In genomic region chr12:80230111-80230700, GRCm38 (mm10) we compare ENCODE assay signal across 8 mouse cellular contexts. TPM values are rescaled to one million over a fixed set of nuclear protein-coding genes. Genes with fewer than 3 reads are reported as not detected.
DNase-seq lines count a peak whose midpoint lies in the region; ATAC-seq and TF ChIP-seq lines count a peak whose summit lies in the region.

No protein-coding gene starts in this region.

- peak; percentile 25 for TF ChIP-seq CTCF in heart, postnatal 0 days (IDR thresholded peaks at IDR 0.05; ENCODE audit: low read depth)
- peak; percentile 40 for TF ChIP-seq CTCF in liver, postnatal 0 days (IDR thresholded peaks at IDR 0.05; ENCODE audit: low read depth)

- H3K4me2 ChIP-seq in forebrain, embryonic 13.5 days, result peak overlapping the region; percentile 4; the same call in 1 of the 2 replicates
- H3K4me2 ChIP-seq in heart, postnatal 0 days (ENCODE audit: low read depth, low read length), result peak overlapping the region; percentile 44
- H3K4me2 ChIP-seq in liver, postnatal 0 days (ENCODE audit: low read depth, low read length), result peak overlapping the region; percentile 55

- H3K4me1 ChIP-seq in brown adipose tissue, adult 24 weeks (ENCODE audit: control insufficient read depth, insufficient read depth, insufficient read length, low read length), result peaks cover 35% of the 10 kb centered on the region
- H3K4me1 ChIP-seq in forebrain, embryonic 13.5 days, result peaks cover 40% of the 10 kb centered on the region
- H3K4me1 ChIP-seq in heart, postnatal 0 days (ENCODE audit: control insufficient read depth, insufficient read depth), result peaks cover 73% of the 10 kb centered on the region
- peaks cover 63% of the 10 kb centered on the region for H3K4me1 ChIP-seq in liver, postnatal 0 days (ENCODE audit: insufficient read depth)

- H3K27me3 ChIP-seq in forebrain, embryonic 13.5 days, result no peaks in the 10 kb centered on the region
- no peaks in the 10 kb centered on the region for H3K27me3 ChIP-seq in heart, postnatal 0 days (ENCODE audit: control insufficient read depth, insufficient read depth, low read length)
- H3K27me3 ChIP-seq in liver, postnatal 0 days (ENCODE audit: insufficient read depth, low read length), result no peaks in the 10 kb centered on the region

- H3K4me3 ChIP-seq in brown adipose tissue, adult 24 weeks (ENCODE audit: insufficient read depth, low read depth, low read length), result no peak overlapping the region
- H3K4me3 ChIP-seq in forebrain, embryonic 13.5 days, result no peak overlapping the region
- no peak overlapping the region for H3K4me3 ChIP-seq in heart, postnatal 0 days (ENCODE audit: low read depth, low read length)
- no peak overlapping the region for H3K4me3 ChIP-seq in liver, postnatal 0 days (ENCODE audit: low read depth, low read length)

- peak overlapping the region; percentile 23; the same call in 1 of the 2 replicates for H3K9ac ChIP-seq in forebrain, embryonic 13.5 days
- no peak overlapping the region for H3K9ac ChIP-seq in heart, postnatal 0 days (replicated peaks; ENCODE audit: low read depth, low read length)
- peak overlapping the region; percentile 41; the same call in 1 of the 2 replicates for H3K9ac ChIP-seq in liver, postnatal 0 days (replicated peaks)

- peaks cover 6% of the 10 kb centered on the region; the same call in 1 of the 2 replicates for H3K36me3 ChIP-seq in forebrain, embryonic 13.5 days (ENCODE audit: poor library complexity, severe bottlenecking)
- 0 out of 2 replicates have a peak, but pooled peaks cover 5% of the 10 kb centered on the region for H3K36me3 ChIP-seq in heart, postnatal 0 days (replicated peaks; ENCODE audit: control insufficient read depth, insufficient read depth, low read length)
- H3K36me3 ChIP-seq in liver, postnatal 0 days (replicated peaks; ENCODE audit: insufficient read depth, low read length), result no peaks in the 10 kb centered on the region

- H3K9me3 ChIP-seq in forebrain, embryonic 13.5 days (replicated peaks), result 0 out of 2 replicates have a peak, but pooled peaks cover 4% of the 10 kb centered on the region
- no peaks in the 10 kb centered on the region for H3K9me3 ChIP-seq in heart, postnatal 0 days (replicated peaks; ENCODE audit: control insufficient read depth, low read length)
- H3K9me3 ChIP-seq in liver, postnatal 0 days (ENCODE audit: low read length), result no peaks in the 10 kb centered on the region

- peak overlapping the region; percentile 62; the same call in 1 of the 2 replicates for H3K27ac ChIP-seq in brown adipose tissue, adult 24 weeks (replicated peaks; ENCODE audit: low read depth, low read length)
- peak overlapping the region; percentile 62 for H3K27ac ChIP-seq in forebrain, embryonic 13.5 days
- peak overlapping the region; percentile 89 for H3K27ac ChIP-seq in heart, postnatal 0 days (ENCODE audit: low read depth)
- H3K27ac ChIP-seq in liver, postnatal 0 days (ENCODE audit: low read depth), result peak overlapping the region; percentile 95

- WGBS in forebrain, embryonic 13.5 days, result 7% methylated on average over 10 of the region's 10 CpGs
- under 1% methylated on average over 10 of the region's 10 CpGs for WGBS in heart, postnatal 0 days
- WGBS in liver, postnatal 0 days (ENCODE audit: insufficient replicate concordance), result 13% methylated on average over 10 of the region's 10 CpGs

- peak; percentile 79 for DNase-seq in 3134 (ENCODE audit: extremely low read depth, insufficient read length, low spot score)
- DNase-seq in heart, postnatal 0 days (ENCODE audit: low spot score), result peak; percentile 92
- peak; percentile 93 to 96 for DNase-seq in kidney, postnatal 25 days
- DNase-seq in liver, postnatal 0 days, result peak; percentile 78
- DNase-seq in ovary, adult 18-20 months (ENCODE audit: low spot score), result peak; percentile 77

- ATAC-seq in forebrain, embryonic 13.5 days, result peak; percentile 74
- peak; percentile 87 for ATAC-seq in heart, postnatal 0 days (ENCODE audit: insufficient read depth, low read depth)
- ATAC-seq in liver, postnatal 0 days, result peak; percentile 82
- ATAC-seq in CD4-positive, CD25-positive, alpha-beta regulatory T cell, adult 4 months, result no peak

- peak; percentile 83; the same call in 1 of the 2 replicates for TF ChIP-seq EP300 in heart, postnatal 0 days (IDR thresholded peaks at IDR 0.05; ENCODE audit: low read depth)
- no peak for TF ChIP-seq EP300 in liver, postnatal 0 days (IDR thresholded peaks at IDR 0.05; ENCODE audit: low read depth)

RNA-seq across cellular contexts. Expression of gene Actn1, which starts 30.0 kb away (rescaled TPM):
- polyA plus RNA-seq in brown adipose tissue, adult 24 weeks (2012; ENCODE audit: insufficient read depth, insufficient read length, missing spikeins), result 2.9 and 3.3 TPM in 2 replicates
- polyA plus RNA-seq in forebrain, embryonic 13.5 days (2015; fragmentation: Nextera tagmentation; extraction: Ambion mirVana), result 9.3 and 9.9 TPM in 2 replicates
- total RNA-seq in heart, postnatal 0 days (2014; rRNA removed; ENCODE audit: low replicate concordance), result 53.0 and 85.3 TPM in 2 replicates
- polyA plus RNA-seq in heart, postnatal 0 days (2015; fragmentation: Nextera tagmentation; extraction: Ambion mirVana), result 13.8 and 15.7 TPM in 2 replicates
- polyA plus RNA-seq in liver, postnatal 0 days (2015; fragmentation: Nextera tagmentation; extraction: Ambion mirVana), result 7.7 and 8.4 TPM in 2 replicates
- 10 to 100 TPM; 47.8 to 47.9 TPM for polyA plus RNA-seq in CD4-positive, CD25-positive, alpha-beta regulatory T cell, adult 4 months (2017; shearing (Covaris generic))

Comparison
In these comparisons a context has a peak if more than half of its experiments do, and no peak if none do; other contexts are left out.
1. H3K4me2 ChIP-seq: peak in every context shown above with its lines; median percentile 55 in liver, postnatal 0 days; 44 in heart, postnatal 0 days; 4 in forebrain, embryonic 13.5 days.